Mouse (Mus musculus) testis, adult 2 months (tissue): ENCODE data around the gene Obox3.
"Not testable (repeated sequence)": the region's sequence is repeated elsewhere in the genome, so short reads cannot be mapped to it uniquely, and the experiment has no call there.

Source experiments
- CTCF ChIP-seq: fragments of 200-500 bp; IDR thresholded peaks from 2 replicates; pipeline ENCODE4 v1.5.1; 2012; ENCODE audit warnings: low read depth, mild to moderate bottlenecking, inconsistent platforms, low read length, moderate library complexity; ENCODE audit not compliant: control insufficient read depth, insufficient read depth, insufficient replicate concordance
- POLR2A ChIP-seq: fragments of 200-500 bp; IDR thresholded peaks from 2 replicates; pipeline ENCODE4 v1.6.1; 2012; ENCODE audit warnings: low read depth, mild to moderate bottlenecking, inconsistent platforms, low read length, moderate library complexity; ENCODE audit not compliant: control insufficient read depth

GRCm38 (mm10) chr7:15639802-15640201 lies at the start of gene Obox3:
- not testable (repeated sequence) for TF ChIP-seq CTCF, POLR2A
